ENCODE assay signal across 8 mouse cellular contexts in the genomic region with DNA sequence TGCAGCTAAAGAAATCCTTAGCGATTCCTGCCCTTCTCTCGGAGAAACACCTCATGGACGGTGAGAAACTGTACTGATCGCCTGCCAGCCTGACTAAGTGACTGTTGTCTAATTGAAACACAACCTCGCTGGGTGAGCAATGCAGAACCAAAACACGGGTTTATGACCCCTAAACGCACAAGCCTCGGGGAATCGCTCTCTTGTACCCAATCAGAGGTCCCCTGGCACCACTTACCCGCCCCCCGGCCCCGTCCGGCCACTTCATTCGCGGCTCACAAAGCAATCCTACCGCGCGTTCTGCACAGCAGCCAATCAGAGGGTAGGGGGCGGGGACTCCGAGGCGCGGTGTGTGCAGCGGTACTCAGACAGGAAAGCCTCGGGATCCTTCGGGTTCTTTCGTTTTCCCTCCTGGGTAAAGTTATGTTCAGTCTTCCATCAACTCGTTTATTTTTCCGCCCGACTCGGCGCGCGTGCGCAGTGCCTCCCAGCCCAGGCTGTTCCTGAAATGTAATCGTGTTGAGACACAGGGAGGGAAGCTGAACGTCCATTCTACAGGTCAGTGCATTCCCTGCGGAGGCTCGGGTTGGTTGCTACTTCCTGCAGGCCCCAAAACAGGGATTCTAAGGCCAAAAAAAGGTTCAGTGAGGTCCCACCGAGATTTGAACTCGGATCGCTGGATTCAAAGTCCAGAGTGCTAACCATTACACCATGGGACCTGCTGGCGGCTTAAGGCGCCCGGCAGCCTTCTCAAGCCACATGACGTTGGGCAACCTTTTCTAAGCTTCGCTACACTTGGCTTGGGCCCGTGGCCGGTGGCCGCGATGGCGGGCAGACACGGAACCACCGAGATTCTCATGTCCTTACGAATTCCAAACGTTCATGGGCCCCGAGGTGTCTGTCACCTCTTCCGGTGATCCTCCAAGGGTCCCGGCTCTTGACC. TPM values are rescaled to one million over a fixed set of nuclear protein-coding genes. Genes with fewer than 3 reads are reported as not detected.
DNase-seq lines count a peak whose midpoint lies in the region; ATAC-seq and TF ChIP-seq lines count a peak whose summit lies in the region.

No protein-coding gene starts in this region.

- H3K4me2 ChIP-seq in heart, embryonic 15.5 days = peak overlapping the region; percentile 85
- H3K4me2 ChIP-seq in liver, embryonic 14.5 days (ENCODE audit: low read depth) = peak overlapping the region; percentile 95
- peak overlapping the region; percentile 77 for H3K4me2 ChIP-seq in neural tube, embryonic 11.5 days (ENCODE audit: low read depth)
- H3K4me2 ChIP-seq in stomach, postnatal 0 days (replicated peaks; ENCODE audit: low read depth) = peak overlapping the region; percentile 54

- peak; percentile 98 for ATAC-seq in heart, embryonic 15.5 days (replicated peaks; ENCODE audit: insufficient number of reproducible peaks, insufficient read depth, low FRiP score, low read depth)
- peak; percentile 95 for ATAC-seq in liver, embryonic 14.5 days (ENCODE audit: insufficient read depth)
- ATAC-seq in neural tube, embryonic 11.5 days (ENCODE audit: insufficient read depth, low FRiP score, low TSS enrichment) = peak; percentile 99
- peak; percentile 98 for ATAC-seq in stomach, postnatal 0 days (ENCODE audit: low FRiP score, low TSS enrichment)

- no peaks in the 10 kb centered on the region for H3K27me3 ChIP-seq in forebrain, embryonic 10.5 days (ENCODE audit: poor library complexity, severe bottlenecking)
- H3K27me3 ChIP-seq in heart, embryonic 15.5 days = no peaks in the 10 kb centered on the region
- H3K27me3 ChIP-seq in liver, embryonic 14.5 days (ENCODE audit: control insufficient read depth, insufficient read depth, low read length) = no peaks in the 10 kb centered on the region
- H3K27me3 ChIP-seq in neural tube, embryonic 11.5 days (ENCODE audit: control insufficient read depth, insufficient read depth, low read length) = no peaks in the 10 kb centered on the region
- H3K27me3 ChIP-seq in stomach, postnatal 0 days (ENCODE audit: control insufficient read depth, insufficient read depth, low read length) = no peaks in the 10 kb centered on the region

- no peak for TF ChIP-seq CTCF in liver, embryonic 14.5 days (IDR thresholded peaks at IDR 0.05; ENCODE audit: low read depth)
- no peak for TF ChIP-seq CTCF in stomach, postnatal 0 days (IDR thresholded peaks at IDR 0.05; ENCODE audit: low read depth)

- peak overlapping the region; percentile 64 for H3K9ac ChIP-seq in heart, embryonic 15.5 days
- H3K9ac ChIP-seq in liver, embryonic 14.5 days (replicated peaks) = peak overlapping the region; percentile 78
- peak overlapping the region; percentile 33 for H3K9ac ChIP-seq in neural tube, embryonic 11.5 days (ENCODE audit: low read length)
- H3K9ac ChIP-seq in stomach, postnatal 0 days (ENCODE audit: low read length) = peak overlapping the region; percentile 74

- H3K4me3 ChIP-seq in forebrain, embryonic 10.5 days = peak overlapping the region; percentile 79
- H3K4me3 ChIP-seq in heart, embryonic 15.5 days = peak overlapping the region; percentile 79
- H3K4me3 ChIP-seq in liver, embryonic 14.5 days (ENCODE audit: insufficient read depth in 1 of 2, low read depth in 2 of 2, low read length in 2 of 2) = peak overlapping the region; percentile 78 to 87
- peak overlapping the region; percentile 61 for H3K4me3 ChIP-seq in neural tube, embryonic 11.5 days (ENCODE audit: low read depth, low read length)
- peak overlapping the region; percentile 74 for H3K4me3 ChIP-seq in stomach, postnatal 0 days (ENCODE audit: low read depth, low read length)

- DNase-seq in CD8-positive naive resting alpha-beta T cell, adult 2 months (ENCODE audit: low read depth in 2 of 2, low spot score in 2 of 2) = peak; percentile 96 to 97
- DNase-seq in c-Kit-positive CD71-negative TER-119-negative erythroid progenitor cells, embryonic 14.5 days (ENCODE audit: low read depth) = peak; percentile 96
- peak; percentile 96 for DNase-seq in forebrain, embryonic 10.5 days (ENCODE audit: extremely low spot score, low spot score)
- peak; percentile 98 to 99 for DNase-seq in kidney, postnatal 25 days
- peak; percentile 96 to 98 (median 97) for DNase-seq in liver, embryonic 14.5 days (ENCODE audit: low read depth in 3 of 3, low spot score in 3 of 3)
- DNase-seq in neural tube, embryonic 11.5 days (ENCODE audit: low spot score) = peak; percentile 98
- DNase-seq in stomach, postnatal 0 days (ENCODE audit: low spot score) = peak; percentile 98

- under 1% methylated on average over 58 of the region's 58 CpGs for WGBS in forebrain, embryonic 10.5 days
- WGBS in heart, embryonic 15.5 days = under 1% methylated on average over 58 of the region's 58 CpGs
- WGBS in liver, embryonic 14.5 days (ENCODE audit: insufficient replicate concordance) = under 1% methylated on average over 58 of the region's 58 CpGs
- under 1% methylated on average over 58 of the region's 58 CpGs for WGBS in neural tube, embryonic 11.5 days
- WGBS in stomach, postnatal 0 days = under 1% methylated on average over 58 of the region's 58 CpGs

- no peaks in the 10 kb centered on the region for H3K36me3 ChIP-seq in forebrain, embryonic 10.5 days (replicated peaks)
- no peaks in the 10 kb centered on the region for H3K36me3 ChIP-seq in heart, embryonic 15.5 days
- H3K36me3 ChIP-seq in liver, embryonic 14.5 days (replicated peaks; ENCODE audit: control insufficient read depth, insufficient read depth, low read depth) = no peaks in the 10 kb centered on the region
- H3K36me3 ChIP-seq in neural tube, embryonic 11.5 days (ENCODE audit: control insufficient read depth, insufficient read depth, low read length) = no peaks in the 10 kb centered on the region
- H3K36me3 ChIP-seq in stomach, postnatal 0 days (ENCODE audit: control insufficient read depth, insufficient read depth, low read length) = no peaks in the 10 kb centered on the region

- TF ChIP-seq EP300 in liver, embryonic 14.5 days (IDR thresholded peaks at IDR 0.05; ENCODE audit: low read depth) = peak; percentile 28
- TF ChIP-seq EP300 in stomach, postnatal 0 days (optimal IDR thresholded peaks at IDR 0.05) = no peak

- peaks cover 23% of the 10 kb centered on the region for H3K4me1 ChIP-seq in forebrain, embryonic 10.5 days
- H3K4me1 ChIP-seq in heart, embryonic 15.5 days (replicated peaks) = peaks cover 13% of the 10 kb centered on the region
- H3K4me1 ChIP-seq in liver, embryonic 14.5 days (replicated peaks; ENCODE audit: control insufficient read depth in 2 of 2, insufficient read depth in 2 of 2, low read length in 1 of 2) = peaks cover 17 to 20% of the 10 kb centered on the region in 2 experiments
- H3K4me1 ChIP-seq in neural tube, embryonic 11.5 days (ENCODE audit: control insufficient read depth, insufficient read depth, low read length) = peaks cover 11% of the 10 kb centered on the region; the same call in 1 of the 2 replicates
- 0 out of 2 replicates have a peak, but pooled peaks cover 2% of the 10 kb centered on the region for H3K4me1 ChIP-seq in stomach, postnatal 0 days (replicated peaks; ENCODE audit: control insufficient read depth, insufficient read depth)

- H3K9me3 ChIP-seq in forebrain, embryonic 10.5 days = peaks cover 4% of the 10 kb centered on the region; the same call in 1 of the 2 replicates
- H3K9me3 ChIP-seq in heart, embryonic 15.5 days (replicated peaks) = no peaks in the 10 kb centered on the region
- H3K9me3 ChIP-seq in liver, embryonic 14.5 days (ENCODE audit: control insufficient read depth, low read length) = no peaks in the 10 kb centered on the region
- H3K9me3 ChIP-seq in neural tube, embryonic 11.5 days (ENCODE audit: control insufficient read depth, low read length) = no peaks in the 10 kb centered on the region
- no peaks in the 10 kb centered on the region for H3K9me3 ChIP-seq in stomach, postnatal 0 days (ENCODE audit: control insufficient read depth, low read length)

- peak overlapping the region; percentile 91 for H3K27ac ChIP-seq in forebrain, embryonic 10.5 days
- H3K27ac ChIP-seq in heart, embryonic 15.5 days = peak overlapping the region; percentile 89
- H3K27ac ChIP-seq in liver, embryonic 14.5 days = peak overlapping the region; percentile 97
- H3K27ac ChIP-seq in neural tube, embryonic 11.5 days (ENCODE audit: low read depth, low read length) = peak overlapping the region; percentile 79
- peak overlapping the region; percentile 93 for H3K27ac ChIP-seq in stomach, postnatal 0 days (replicated peaks)

RNA-seq across cellular contexts. Expression of gene Abi3, which starts 16.5 kb away (rescaled TPM):
- polyA plus RNA-seq in forebrain, embryonic 10.5 days (2016; fragmentation: Nextera tagmentation; extraction: Ambion mirVana) = 2.3 and 4.6 TPM in 2 replicates
- 13.0 and 22.0 TPM in 2 replicates for polyA plus RNA-seq in heart, embryonic 15.5 days (2015; fragmentation: Nextera tagmentation; extraction: Ambion mirVana)
- 4.9 and 6.2 TPM in 2 replicates for polyA plus RNA-seq in liver, embryonic 14.5 days (2012; rRNA removed)
- 2.3 and 3.8 TPM in 2 replicates for polyA plus RNA-seq in liver, embryonic 14.5 days (2014; fragmentation: Nextera tagmentation; extraction: Ambion mirVana)
- polyA plus RNA-seq in neural tube, embryonic 11.5 days (2014; fragmentation: Nextera tagmentation; extraction: Ambion mirVana) = 0.82 and 1.4 TPM in 2 replicates
- 3.6 and 4.2 TPM in 2 replicates for polyA plus RNA-seq in stomach, postnatal 0 days (2015; fragmentation: Nextera tagmentation; extraction: Ambion mirVana)

RNA-seq across cellular contexts. Expression of gene Gngt2, which starts 21.8 kb away (rescaled TPM):
- polyA plus RNA-seq in forebrain, embryonic 10.5 days (2016; fragmentation: Nextera tagmentation; extraction: Ambion mirVana) = 6.7 and 7.3 TPM in 2 replicates
- polyA plus RNA-seq in heart, embryonic 15.5 days (2015; fragmentation: Nextera tagmentation; extraction: Ambion mirVana) = 29.4 and 31.8 TPM in 2 replicates
- 6.9 and 13.0 TPM in 2 replicates for polyA plus RNA-seq in liver, embryonic 14.5 days (2012; rRNA removed)
- polyA plus RNA-seq in liver, embryonic 14.5 days (2014; fragmentation: Nextera tagmentation; extraction: Ambion mirVana) = 16.5 and 17.5 TPM in 2 replicates
- 6.6 and 8.5 TPM in 2 replicates for polyA plus RNA-seq in neural tube, embryonic 11.5 days (2014; fragmentation: Nextera tagmentation; extraction: Ambion mirVana)
- polyA plus RNA-seq in stomach, postnatal 0 days (2015; fragmentation: Nextera tagmentation; extraction: Ambion mirVana) = 11.1 and 12.5 TPM in 2 replicates

RNA-seq across cellular contexts. Expression of gene Phospho1, which starts 34.5 kb away (rescaled TPM):
- polyA plus RNA-seq in forebrain, embryonic 10.5 days (2016; fragmentation: Nextera tagmentation; extraction: Ambion mirVana) = not detected in 2 replicates
- polyA plus RNA-seq in heart, embryonic 15.5 days (2015; fragmentation: Nextera tagmentation; extraction: Ambion mirVana) = 4.5 and 5.3 TPM in 2 replicates
- polyA plus RNA-seq in liver, embryonic 14.5 days (2012; rRNA removed) = 21.4 and 22.0 TPM in 2 replicates
- polyA plus RNA-seq in liver, embryonic 14.5 days (2014; fragmentation: Nextera tagmentation; extraction: Ambion mirVana) = 5.7 and 6.6 TPM in 2 replicates
- not detected in 2 replicates for polyA plus RNA-seq in neural tube, embryonic 11.5 days (2014; fragmentation: Nextera tagmentation; extraction: Ambion mirVana)
- 0.40 and 0.45 TPM in 2 replicates for polyA plus RNA-seq in stomach, postnatal 0 days (2015; fragmentation: Nextera tagmentation; extraction: Ambion mirVana)

RNA-seq across cellular contexts. Expression of gene B4galnt2, which starts 55.9 kb away (rescaled TPM):
- not detected in 2 replicates for polyA plus RNA-seq in forebrain, embryonic 10.5 days (2016; fragmentation: Nextera tagmentation; extraction: Ambion mirVana)
- 0.23 and 1.4 TPM in 2 replicates for polyA plus RNA-seq in heart, embryonic 15.5 days (2015; fragmentation: Nextera tagmentation; extraction: Ambion mirVana)
- 0.02 TPM in 2 replicates for polyA plus RNA-seq in liver, embryonic 14.5 days (2012; rRNA removed)
- polyA plus RNA-seq in liver, embryonic 14.5 days (2014; fragmentation: Nextera tagmentation; extraction: Ambion mirVana) = 0.09 TPM in 1 of 2 replicates, not detected in the other
- polyA plus RNA-seq in neural tube, embryonic 11.5 days (2014; fragmentation: Nextera tagmentation; extraction: Ambion mirVana) = not detected in 2 replicates
- 3.6 and 4.6 TPM in 2 replicates for polyA plus RNA-seq in stomach, postnatal 0 days (2015; fragmentation: Nextera tagmentation; extraction: Ambion mirVana)

Comparison
In these comparisons a context has a peak if more than half of its experiments do, and no peak if none do; other contexts are left out.
1. Peak in every context shown above with its lines: DNase-seq, ATAC-seq, H3K4me3 ChIP-seq and H3K27ac ChIP-seq.